Mouse (Mus musculus) gastrocnemius, adult 8-10 months (tissue): ENCODE results near the gene Myef2. TPM values are rescaled to one million over a fixed set of nuclear protein-coding genes. Genes with fewer than 3 reads are reported as not detected.
"Not testable (repeated sequence)": the region's sequence is repeated elsewhere in the genome, so short reads cannot be mapped to it uniquely, and the experiment has no call there.

Experiments
- DNase-seq, 2 experiments: peaks; one replicate each; pipeline ENCODE4 v3.0.0; 2022; ENCODE audit warnings: low spot score in 2 of 2
- total RNA-seq, 4 experiments: library from RNA; stranded (reverse); gene quantifications; 2 replicates each; pipeline ENCODE4 v1.2.4; 2022

Gene Myef2
- total RNA-seq: 1 to 10 TPM; 1.2 to 1.7 (median 1.3) TPM

- peak; percentile 39 to 45 for DNase-seq
Observed at GRCm38 (mm10) chr2:125123477-125123852, at the start of gene Myef2. Gene Myef2 (minus strand): TSS chr2:125123661.

GRCm38 (mm10) chr2:125162012-125162470, 38.6 kb upstream of the Myef2 start:
- DNase-seq: no peak

GRCm38 (mm10) chr2:125155504-125155903, 32.0 kb upstream of the Myef2 start:
- DNase-seq: no peak

- DNase-seq: no peak
Observed at GRCm38 (mm10) chr2:125154294-125154693, 30.8 kb upstream of the Myef2 start.

GRCm38 (mm10) chr2:125152388-125152787, 28.9 kb upstream of the Myef2 start, which contains the start of gene Slc12a1:
Gene Slc12a1 (plus strand): TSS chr2:125152505.
- no peak for DNase-seq

GRCm38 (mm10) chr2:125142336-125142735, 18.9 kb upstream of the Myef2 start:
- no peak for DNase-seq

- no peak for DNase-seq
Observed at GRCm38 (mm10) chr2:125136846-125137245, 13.4 kb upstream of the Myef2 start.

GRCm38 (mm10) chr2:125135903-125136811, 12.7 kb upstream of the Myef2 start, which contains the start of gene Ctxn2:
Gene Ctxn2 (plus strand): TSS chr2:125136692.
- DNase-seq: no peak

GRCm38 (mm10) chr2:125134113-125134512, 10.7 kb upstream of the Myef2 start:
- no peak for DNase-seq

GRCm38 (mm10) chr2:125126792-125127191, 3.3 kb upstream of the Myef2 start:
- DNase-seq: no peak

- no peak for DNase-seq
Observed at GRCm38 (mm10) chr2:125125824-125126223, 2.4 kb upstream of the Myef2 start.

GRCm38 (mm10) chr2:125122624-125123476, 611 bp downstream of the Myef2 start:
- peak in 1 of 2 experiments; percentile 5 for DNase-seq

- DNase-seq: no peak
Observed at GRCm38 (mm10) chr2:125122288-125122623, 1.2 kb downstream of the Myef2 start.

GRCm38 (mm10) chr2:125119381-125120110, 3.9 kb downstream of the Myef2 start:
- DNase-seq: no peak

GRCm38 (mm10) chr2:125106536-125106935, 16.9 kb downstream of the Myef2 start:
- not testable (repeated sequence) for DNase-seq

- not testable (repeated sequence) for DNase-seq
Observed at GRCm38 (mm10) chr2:125104491-125104890, 19.0 kb downstream of the Myef2 start.

GRCm38 (mm10) chr2:125092123-125092522, 31.3 kb downstream of the Myef2 start:
- DNase-seq: not testable (repeated sequence)

- no peak for DNase-seq
Observed at GRCm38 (mm10) chr2:125088757-125089156, 34.7 kb downstream of the Myef2 start.

GRCm38 (mm10) chr2:125083879-125084278, 39.6 kb downstream of the Myef2 start:
- no peak for DNase-seq

GRCm38 (mm10) chr2:125073056-125073780, 50.2 kb downstream of the Myef2 start:
- no peak for DNase-seq

- no peak for DNase-seq
Observed at GRCm38 (mm10) chr2:125068696-125069095, 54.8 kb downstream of the Myef2 start.
